Mouse (Mus musculus): ENCODE measurements around the gene Olfr1032. TPM values are rescaled to one million over a fixed set of nuclear protein-coding genes. Genes with fewer than 3 reads are reported as not detected.
"Not testable (repeated sequence)": the region's sequence is repeated elsewhere in the genome, so short reads cannot be mapped to it uniquely, and the experiment has no call there.

Olfr1032 gene
- not detected in 2 replicates for polyA plus RNA-seq (2014; fragmentation: Nextera tagmentation; extraction: Ambion mirVana)

DNA sequence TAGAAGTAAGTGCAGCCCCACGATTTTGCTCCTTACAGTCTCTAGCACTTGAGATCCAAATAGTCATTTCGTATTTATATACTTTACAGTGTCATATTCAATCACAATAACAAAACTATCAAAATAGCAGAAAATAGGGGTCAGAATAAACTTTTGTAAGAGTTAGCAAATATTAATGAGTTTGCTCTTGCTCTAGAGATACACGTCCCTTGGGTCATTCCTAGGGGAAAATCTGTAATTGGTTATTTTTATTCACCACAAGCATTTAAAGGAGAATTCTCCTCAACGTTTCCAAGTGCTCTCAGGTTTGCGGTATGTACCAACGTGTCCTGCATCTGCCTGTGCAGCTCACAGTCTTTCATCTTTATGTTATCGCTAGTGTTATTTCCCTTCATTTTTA is at the start of gene Olfr1032:
Gene Olfr1032, plus strand, starts transcription at position 301 of the 400 bp plus-strand sequence.
- Histone ChIP-seq H3K36me3 (ENCODE audit: control insufficient read depth, insufficient read depth, low read length) (no peaks in the 10 kb centered on the region), H3K4me1 (ENCODE audit: control insufficient read depth in 2 of 2, insufficient read depth in 2 of 2, low read length in 2 of 2) (no peaks in the 10 kb centered on the region), H3K9ac (ENCODE audit: low read length) (no peak within 1 kb of the TSS), H3K9me3 (ENCODE audit: control insufficient read depth, low read length) (no peaks in the 10 kb centered on the region), H3K27me3 (ENCODE audit: control insufficient read depth, insufficient read depth, low read length) (no peaks in the 10 kb centered on the region), H3K27ac (replicated peaks in 1 of 2; ENCODE audit: control insufficient read depth in 1 of 2, insufficient read depth in 1 of 2, low read depth in 2 of 2, low read length in 2 of 2) (no peak within 1 kb of the TSS), H3K4me2 (ENCODE audit: low read length) (no peak within 1 kb of the TSS), H3K4me3 (ENCODE audit: control insufficient read depth in 1 of 2, insufficient read depth in 1 of 2, low read depth in 1 of 2, low read length in 2 of 2) (no peak within 1 kb of the TSS)
- ATAC-seq (ENCODE audit: insufficient number of reproducible peaks, insufficient read depth, low FRiP score, low read depth) = no peak
- 81% methylated on average over 7 of the region's 7 CpGs for WGBS

GRCm38 (mm10) chr2:85973595-85973994 is 31.7 kb upstream of the Olfr1032 start, which contains the start of gene Olfr1029:
Gene Olfr1029 (plus strand): TSS chr2:85973895.
- WGBS = 76% methylated on average over 2 of the region's 2 CpGs
- Histone ChIP-seq H3K4me1 (ENCODE audit: control insufficient read depth in 2 of 2, insufficient read depth in 2 of 2, low read length in 2 of 2) (no peaks in the 10 kb centered on the region), H3K9me3 (ENCODE audit: control insufficient read depth, low read length) (no peaks in the 10 kb centered on the region), H3K9ac (ENCODE audit: low read length) (no peak within 1 kb of the TSS), H3K4me3 (ENCODE audit: control insufficient read depth in 1 of 2, insufficient read depth in 1 of 2, low read depth in 1 of 2, low read length in 2 of 2) (no peak within 1 kb of the TSS), H3K27me3 (ENCODE audit: control insufficient read depth, insufficient read depth, low read length) (no peaks in the 10 kb centered on the region), H3K4me2 (ENCODE audit: low read length) (no peak within 1 kb of the TSS), H3K36me3 (ENCODE audit: control insufficient read depth, insufficient read depth, low read length) (no peaks in the 10 kb centered on the region), H3K27ac (replicated peaks in 1 of 2; ENCODE audit: control insufficient read depth in 1 of 2, insufficient read depth in 1 of 2, low read depth in 2 of 2, low read length in 2 of 2) (no peak within 1 kb of the TSS)
- no peak for ATAC-seq (ENCODE audit: insufficient number of reproducible peaks, insufficient read depth, low FRiP score, low read depth)

DNA sequence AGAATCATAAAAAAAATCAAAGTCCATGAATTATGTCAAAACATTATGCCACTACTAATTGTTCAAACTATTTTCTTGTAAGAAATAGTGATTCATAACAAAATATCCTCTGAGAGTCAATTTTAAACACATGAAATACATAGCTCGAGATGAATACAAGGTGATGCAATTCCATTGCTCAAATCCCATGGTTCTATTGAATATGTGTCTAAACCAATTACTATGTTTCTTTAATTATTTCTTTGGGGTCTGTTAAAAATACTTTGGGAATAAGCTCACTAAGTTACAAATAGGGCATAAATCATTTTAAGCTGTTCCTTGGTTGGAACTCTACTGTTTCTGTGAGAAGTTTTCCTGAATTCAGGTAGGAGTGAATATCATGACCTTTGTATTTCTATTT is 26.4 kb upstream of the Olfr1032 start, which contains the start of gene Olfr1030:
Gene Olfr1030, plus strand, starts transcription at position 301 of the 400 bp plus-strand sequence.
- no peak within 1 kb of the TSS for H3K4me3 ChIP-seq (ENCODE audit: control insufficient read depth in 1 of 2, insufficient read depth in 1 of 2, low read depth in 1 of 2, low read length in 2 of 2)
- no peak within 1 kb of the TSS for H3K9ac ChIP-seq (ENCODE audit: low read length)
- no peak within 1 kb of the TSS for H3K4me2 ChIP-seq (ENCODE audit: low read length)
- 58% methylated on average over 1 of the region's 1 CpGs for WGBS
- no peak for ATAC-seq (ENCODE audit: insufficient number of reproducible peaks, insufficient read depth, low FRiP score, low read depth)
- H3K36me3 ChIP-seq (ENCODE audit: control insufficient read depth, insufficient read depth, low read length) = no peaks in the 10 kb centered on the region
- no peaks in the 10 kb centered on the region for H3K9me3 ChIP-seq (ENCODE audit: control insufficient read depth, low read length)
- H3K27ac ChIP-seq (replicated peaks in 1 of 2; ENCODE audit: control insufficient read depth in 1 of 2, insufficient read depth in 1 of 2, low read depth in 2 of 2, low read length in 2 of 2) = no peak within 1 kb of the TSS
- no peaks in the 10 kb centered on the region for H3K4me1 ChIP-seq (ENCODE audit: control insufficient read depth in 2 of 2, insufficient read depth in 2 of 2, low read length in 2 of 2)
- no peaks in the 10 kb centered on the region for H3K27me3 ChIP-seq (ENCODE audit: control insufficient read depth, insufficient read depth, low read length)

GRCm38 (mm10) chr2:85990004-85990403 is 15.3 kb upstream of the Olfr1032 start, which contains the start of gene Olfr1031:
Gene Olfr1031 (plus strand): TSS chr2:85990304.
- 42% methylated on average over 3 of the region's 3 CpGs for whole genome bisulfite sequencing
- Histone ChIP-seq H3K27ac (replicated peaks in 1 of 2; ENCODE audit: control insufficient read depth in 1 of 2, insufficient read depth in 1 of 2, low read depth in 2 of 2, low read length in 2 of 2) (no peak within 1 kb of the TSS), H3K27me3 (ENCODE audit: control insufficient read depth, insufficient read depth, low read length) (no peaks in the 10 kb centered on the region), H3K9ac (ENCODE audit: low read length) (no peak within 1 kb of the TSS), H3K9me3 (ENCODE audit: control insufficient read depth, low read length) (no peaks in the 10 kb centered on the region), H3K36me3 (ENCODE audit: control insufficient read depth, insufficient read depth, low read length) (no peaks in the 10 kb centered on the region), H3K4me3 (ENCODE audit: control insufficient read depth in 1 of 2, insufficient read depth in 1 of 2, low read depth in 1 of 2, low read length in 2 of 2) (no peak within 1 kb of the TSS), H3K4me1 (ENCODE audit: control insufficient read depth in 2 of 2, insufficient read depth in 2 of 2, low read length in 2 of 2) (no peaks in the 10 kb centered on the region), H3K4me2 (ENCODE audit: low read length) (no peak within 1 kb of the TSS)
- no peak for ATAC-seq (ENCODE audit: insufficient number of reproducible peaks, insufficient read depth, low FRiP score, low read depth)

DNA sequence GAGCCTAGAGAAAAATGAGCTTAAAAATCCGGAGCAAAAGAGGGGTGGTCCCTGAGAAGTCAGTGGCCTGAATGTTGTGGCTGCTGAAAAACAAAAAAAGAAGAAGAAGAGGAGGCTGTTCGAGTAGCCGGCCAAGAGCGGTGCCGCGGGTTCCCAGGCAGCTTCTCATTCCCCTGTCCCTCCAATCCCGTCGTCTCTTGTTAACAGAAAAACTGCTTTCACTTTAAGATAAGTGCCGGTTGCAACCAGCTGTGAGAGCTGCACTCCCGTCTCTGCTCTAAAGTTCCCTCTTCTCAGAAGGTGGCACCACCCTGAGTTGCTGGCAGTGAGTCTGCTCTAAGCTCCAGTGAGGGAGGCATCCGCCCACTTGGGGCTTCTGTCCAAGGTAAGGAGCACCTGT is 15.1 kb downstream of the Olfr1032 start, which contains the start of gene Olfr1033:
Gene Olfr1033, plus strand, starts transcription at position 228 of the 400 bp plus-strand sequence.
- H3K4me2 ChIP-seq (ENCODE audit: low read length) = peak within 1 kb of the TSS; percentile 59
- H3K27me3 ChIP-seq (ENCODE audit: control insufficient read depth, insufficient read depth, low read length); H3K4me1 ChIP-seq (ENCODE audit: control insufficient read depth in 2 of 2, insufficient read depth in 2 of 2, low read length in 2 of 2); H3K9me3 ChIP-seq (ENCODE audit: control insufficient read depth, low read length); ATAC-seq (ENCODE audit: insufficient number of reproducible peaks, insufficient read depth, low FRiP score, low read depth); H3K36me3 ChIP-seq (ENCODE audit: control insufficient read depth, insufficient read depth, low read length): not testable (repeated sequence)
- H3K27ac ChIP-seq (replicated peaks in 1 of 2; ENCODE audit: control insufficient read depth in 1 of 2, insufficient read depth in 1 of 2, low read depth in 2 of 2, low read length in 2 of 2) = peak within 1 kb of the TSS; percentile 40 to 67; a peak in 3 of 4 replicates
- H3K9ac ChIP-seq (ENCODE audit: low read length) = peak within 1 kb of the TSS; percentile 45; the same call in 1 of the 2 replicates
- peak within 1 kb of the TSS; percentile 40 to 45 for H3K4me3 ChIP-seq (ENCODE audit: control insufficient read depth in 1 of 2, insufficient read depth in 1 of 2, low read depth in 1 of 2, low read length in 2 of 2)
- 0% methylated on average over 11 of the region's 11 CpGs for WGBS

DNA sequence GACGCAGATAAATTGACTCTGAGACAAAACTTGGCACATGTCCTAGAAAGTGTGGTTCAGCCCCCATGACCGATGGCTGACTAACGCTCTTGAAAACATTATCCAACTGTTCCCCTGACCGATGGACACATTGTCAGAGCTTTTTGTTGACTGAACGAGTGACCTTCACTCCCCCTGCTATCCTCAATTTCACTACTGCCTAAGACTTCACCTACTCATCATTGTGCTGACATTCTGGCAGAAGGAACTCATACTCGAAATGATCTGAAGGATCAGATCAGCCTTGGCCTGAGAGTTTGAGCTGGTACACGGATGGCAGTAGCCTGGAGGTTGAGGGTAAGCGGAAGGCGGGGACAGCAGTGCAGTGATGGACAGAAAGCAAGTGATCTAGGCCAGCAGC is 16.2 kb downstream of the Olfr1032 start:
- not testable (repeated sequence) for ATAC-seq (ENCODE audit: insufficient number of reproducible peaks, insufficient read depth, low FRiP score, low read depth); H3K9ac ChIP-seq (ENCODE audit: low read length); H3K4me1 ChIP-seq (ENCODE audit: control insufficient read depth in 2 of 2, insufficient read depth in 2 of 2, low read length in 2 of 2); H3K36me3 ChIP-seq (ENCODE audit: control insufficient read depth, insufficient read depth, low read length); H3K4me2 ChIP-seq (ENCODE audit: low read length); H3K27ac ChIP-seq (replicated peaks in 1 of 2; ENCODE audit: control insufficient read depth in 1 of 2, insufficient read depth in 1 of 2, low read depth in 2 of 2, low read length in 2 of 2); H3K9me3 ChIP-seq (ENCODE audit: control insufficient read depth, low read length); H3K27me3 ChIP-seq (ENCODE audit: control insufficient read depth, insufficient read depth, low read length); H3K4me3 ChIP-seq (ENCODE audit: control insufficient read depth in 1 of 2, insufficient read depth in 1 of 2, low read depth in 1 of 2, low read length in 2 of 2)
- 14% methylated on average over 3 of the region's 9 CpGs for WGBS

- Histone ChIP-seq H3K36me3 (ENCODE audit: control insufficient read depth, insufficient read depth, low read length) (no peaks in the 10 kb centered on the region), H3K4me1 (ENCODE audit: control insufficient read depth in 2 of 2, insufficient read depth in 2 of 2, low read length in 2 of 2) (no peaks in the 10 kb centered on the region), H3K27me3 (ENCODE audit: control insufficient read depth, insufficient read depth, low read length) (no peaks in the 10 kb centered on the region), H3K4me2 (ENCODE audit: low read length) (no peak within 1 kb of the TSS), H3K4me3 (ENCODE audit: control insufficient read depth in 1 of 2, insufficient read depth in 1 of 2, low read depth in 1 of 2, low read length in 2 of 2) (no peak within 1 kb of the TSS), H3K9me3 (ENCODE audit: control insufficient read depth, low read length) (no peaks in the 10 kb centered on the region), H3K27ac (replicated peaks in 1 of 2; ENCODE audit: control insufficient read depth in 1 of 2, insufficient read depth in 1 of 2, low read depth in 2 of 2, low read length in 2 of 2) (no peak within 1 kb of the TSS), H3K9ac (ENCODE audit: low read length) (no peak within 1 kb of the TSS)
- no peak for ATAC-seq (ENCODE audit: insufficient number of reproducible peaks, insufficient read depth, low FRiP score, low read depth)
Observed at GRCm38 (mm10) chr2:86045561-86045960, 40.2 kb downstream of the Olfr1032 start, which contains the start of gene Olfr1034. Gene Olfr1034 (plus strand): TSS chr2:86045861.

DNA sequence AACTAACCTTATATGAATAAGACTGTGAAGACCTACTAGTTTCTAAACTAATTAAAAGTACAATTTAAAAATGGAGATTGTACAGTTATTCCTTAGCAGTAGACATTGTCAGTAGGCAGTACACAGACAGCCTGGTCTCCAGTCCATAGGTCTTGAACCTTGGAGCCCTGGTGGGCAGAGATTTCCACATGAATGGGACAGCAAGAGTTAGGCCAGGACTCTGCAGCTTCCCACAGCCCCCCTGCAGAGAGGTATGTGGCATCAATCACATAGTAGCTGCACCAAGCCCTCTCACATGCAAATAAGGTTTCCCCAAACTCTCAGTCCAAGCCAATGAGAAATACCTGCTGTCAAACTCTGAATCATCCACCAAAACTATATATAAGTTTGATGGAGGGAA is 45.4 kb downstream of the Olfr1032 start:
- not testable (repeated sequence) for H3K9me3 ChIP-seq (ENCODE audit: control insufficient read depth, low read length); H3K27me3 ChIP-seq (ENCODE audit: control insufficient read depth, insufficient read depth, low read length); H3K9ac ChIP-seq (ENCODE audit: low read length); ATAC-seq (ENCODE audit: insufficient number of reproducible peaks, insufficient read depth, low FRiP score, low read depth); H3K4me3 ChIP-seq (ENCODE audit: control insufficient read depth in 1 of 2, insufficient read depth in 1 of 2, low read depth in 1 of 2, low read length in 2 of 2); H3K4me2 ChIP-seq (ENCODE audit: low read length); H3K4me1 ChIP-seq (ENCODE audit: control insufficient read depth in 2 of 2, insufficient read depth in 2 of 2, low read length in 2 of 2); H3K27ac ChIP-seq (replicated peaks in 1 of 2; ENCODE audit: control insufficient read depth in 1 of 2, insufficient read depth in 1 of 2, low read depth in 2 of 2, low read length in 2 of 2); H3K36me3 ChIP-seq (ENCODE audit: control insufficient read depth, insufficient read depth, low read length)
